Mouse (Mus musculus) thymus, adult 2 months (tissue): ENCODE measurements around the gene Rnpep.

Source experiments
- CTCF ChIP-seq: fragments of 200-500 bp; IDR thresholded peaks from 2 replicates; pipeline ENCODE4 v1.5.1; 2012; ENCODE audit warnings: mild to moderate bottlenecking, control low read depth, low read length, moderate library complexity, borderline replicate concordance; ENCODE audit not compliant: control insufficient read depth, poor library complexity, insufficient read depth; ENCODE audit errors: extremely low read depth
- POLR2A ChIP-seq: fragments of 200-500 bp; IDR thresholded peaks from 2 replicates; pipeline ENCODE4 v1.6.1; 2012; ENCODE audit warnings: mild to moderate bottlenecking, low read length, control low read depth, moderate library complexity; ENCODE audit not compliant: control insufficient read depth, poor library complexity, insufficient read depth; ENCODE audit errors: extremely low read depth

DNA sequence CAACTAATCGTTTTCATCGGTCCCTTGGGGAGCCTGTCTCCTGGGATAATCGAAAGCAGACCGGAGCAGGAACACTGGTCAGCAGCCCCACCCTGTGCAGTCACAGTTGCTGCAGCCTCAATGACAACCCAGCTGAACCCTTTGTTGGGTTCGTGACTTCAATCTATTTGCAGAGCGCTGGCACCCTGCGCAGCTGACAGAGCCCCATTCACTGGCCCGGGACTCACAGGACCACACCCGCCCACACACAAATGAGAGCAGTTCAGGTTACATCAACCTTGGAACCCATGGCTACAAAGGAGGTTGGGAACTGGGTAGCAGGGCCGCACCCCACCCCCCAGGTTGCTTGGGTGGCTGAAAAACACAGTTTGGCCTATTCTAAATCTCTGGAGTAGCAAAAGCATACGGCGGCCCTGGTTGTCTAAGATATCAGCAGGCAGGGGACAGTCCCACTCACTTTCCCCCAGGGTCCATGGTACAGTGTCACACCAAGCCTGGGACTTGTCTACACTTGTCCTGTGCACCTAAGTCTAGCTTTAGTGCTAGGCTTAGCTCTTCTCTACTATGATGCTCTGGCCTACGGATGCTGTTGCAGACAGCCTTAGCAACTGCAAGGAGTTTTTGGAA, 66.2 kb downstream of the Rnpep start:
- TF ChIP-seq POLR2A: no peak
- no peak for TF ChIP-seq CTCF
